Comparison of ENCODE assay signal across 23 mouse cellular contexts in genomic region chr13:55381790-55382189, GRCm38 (mm10). TPM values are rescaled to one million over a fixed set of nuclear protein-coding genes. Genes with fewer than 3 reads are reported as not detected.
A peak's percentile ranks its signal among the peaks of the same experiment; 100 is the strongest.
DNase-seq lines count a peak whose midpoint lies in the region; ATAC-seq and TF ChIP-seq lines count a peak whose summit lies in the region.
"Had no signal": no experiment of that assay in that cellular context is flagged by ENCODE, and none has a peak within 500 bp of the region (broad histone marks: within the 10 kb centered on the region; RNA-seq: fewer than 3 reads in every experiment).

No protein-coding gene starts in this region.

- peaks cover 51% of the 10 kb centered on the region for H3K27me3 ChIP-seq in myocyte (ENCODE audit: control insufficient read depth, insufficient read depth, insufficient read length)
- H3K27me3 ChIP-seq in lung, postnatal 0 days (replicated peaks; ENCODE audit: insufficient read depth, low read length): peaks cover 10% of the 10 kb centered on the region; the same call in 1 of the 2 replicates

- TF ChIP-seq POLR2A in myocyte (IDR thresholded peaks at IDR 0.05; ENCODE audit: insufficient read length, low read depth): no peak

- H3ac ChIP-seq in myocyte (ENCODE audit: control insufficient read depth, insufficient read length): no peak overlapping the region

- no peaks in the 10 kb centered on the region for H3K36me3 ChIP-seq in myocyte (ENCODE audit: control insufficient read depth, insufficient read depth)
- H3K36me3 ChIP-seq in lung, postnatal 0 days (ENCODE audit: insufficient read depth, low read length): no peaks in the 10 kb centered on the region
- H3K36me3 ChIP-seq: embryonic facial prominence, embryonic 13.5 days; forebrain, embryonic 10.5 days; lung, embryonic 15.5 days had no signal

- WGBS in lung, postnatal 0 days: 71% methylated on average over 4 of the region's 4 CpGs

- no peaks in the 10 kb centered on the region for H3K4me1 ChIP-seq in lung, postnatal 0 days (ENCODE audit: insufficient read depth, low read depth, low read length)

- ATAC-seq in erythroblast, adult 5-6 weeks (replicated peaks; ENCODE audit: low FRiP score, poor library complexity, severe bottlenecking): no peak
- no peak for ATAC-seq in lung, postnatal 0 days
- ATAC-seq: midbrain, embryonic 16.5 days had no signal

- DNase-seq in right cerebral cortex, adult 18-20 months: peak; percentile 88
- no peak for DNase-seq in right cerebral cortex, postnatal 4 days
- peak; percentile 47 to 69 for DNase-seq in layer of hippocampus, postnatal 14 days (ENCODE audit: low spot score in 2 of 2)
- no peak for DNase-seq in lung, postnatal 0 days (ENCODE audit: low spot score)
- DNase-seq in embryo, embryonic 10.5 days (ENCODE audit: low spot score): no peak
- DNase-seq: B cell, adult 2 months; cerebellum, adult 2 months; heart, postnatal 14 days; thymus, postnatal 25 days had no signal

- H3K27ac ChIP-seq in lung, postnatal 0 days (ENCODE audit: low read length): no peak overlapping the region
- H3K27ac ChIP-seq: embryonic facial prominence, embryonic 13.5 days; forebrain, embryonic 10.5 days; lung, embryonic 15.5 days had no signal

- no peaks in the 10 kb centered on the region for H3K79me2 ChIP-seq in myocyte (ENCODE audit: control insufficient read depth, insufficient read depth)

- no peak overlapping the region for H3K4me3 ChIP-seq in myocyte
- no peak overlapping the region for H3K4me3 ChIP-seq in lung, postnatal 0 days (ENCODE audit: low read depth, low read length)
- H3K4me3 ChIP-seq: embryonic facial prominence, embryonic 13.5 days; forebrain, embryonic 10.5 days; lung, embryonic 15.5 days had no signal

- no peak for TF ChIP-seq CTCF in lung, postnatal 0 days (IDR thresholded peaks at IDR 0.05)

- H3K9me3 ChIP-seq in lung, postnatal 0 days (ENCODE audit: low read length): no peaks in the 10 kb centered on the region
- H3K9me3 ChIP-seq: embryonic facial prominence, embryonic 13.5 days; forebrain, embryonic 10.5 days; lung, embryonic 15.5 days had no signal

- H3K4me2 ChIP-seq in myocyte (ENCODE audit: low read depth): peak overlapping the region; percentile 45
- H3K4me2 ChIP-seq in lung, postnatal 0 days (replicated peaks; ENCODE audit: low read depth, low read length): no peak overlapping the region
- H3K4me2 ChIP-seq: embryonic facial prominence, embryonic 13.5 days; lung, embryonic 15.5 days had no signal

- H3K9ac ChIP-seq in lung, postnatal 0 days (replicated peaks; ENCODE audit: low read depth): no peak overlapping the region
- H3K9ac ChIP-seq: embryonic facial prominence, embryonic 13.5 days; lung, embryonic 15.5 days had no signal

- TF ChIP-seq EP300 in lung, postnatal 0 days (IDR thresholded peaks at IDR 0.05): no peak

TF ChIP-seq in myocyte, 11 proteins besides CTCF, POLR2A, EP300 and RAD21:
- TF ChIP-seq TCF12 (IDR thresholded peaks at IDR 0.05; ENCODE audit: insufficient read depth, poor library complexity, severe bottlenecking) (peak; percentile 86), REST (IDR thresholded peaks at IDR 0.05; ENCODE audit: insufficient read depth, insufficient read length) (no peak), TCF3 (IDR thresholded peaks at IDR 0.05; ENCODE audit: insufficient read length, low read depth) (peak; percentile 42), MYOG (IDR thresholded peaks at IDR 0.05; ENCODE audit: control insufficient read depth in 1 of 3, insufficient read depth in 1 of 3, insufficient read length in 2 of 3, low read depth in 2 of 3) (peak in 2 of 3 experiments; percentile 72 to 92), MYOD1 (IDR thresholded peaks at IDR 0.05; ENCODE audit: control insufficient read depth in 1 of 3, insufficient read length in 2 of 3, low read depth in 2 of 3) (peak; percentile 43 to 98 (median 92))

RNA-seq across cellular contexts. Expression of gene Rgs14, which starts 12.3 kb away (rescaled TPM):
- 10 to 100 TPM; 58.6 to 63.4 TPM for total RNA-seq in layer of hippocampus, postnatal 14 days (2021)
- 2.3 TPM for polyA plus RNA-seq in myocyte (2012; fragmentation: generic; extraction: Trizol)
- total RNA-seq in erythroblast, adult 5-6 weeks (2015; ENCODE audit: low replicate concordance): 9.0 and 14.2 TPM in 2 replicates
- 7.8 and 7.9 TPM in 2 replicates for total RNA-seq in erythroblast, adult 5-6 weeks (2017; ENCODE audit: low replicate concordance)
- polyA plus RNA-seq in lung, postnatal 0 days (2015; fragmentation: Nextera tagmentation; extraction: Ambion mirVana): 2.7 and 2.8 TPM in 2 replicates

RNA-seq across cellular contexts. Expression of gene Slc34a1, which starts 16.2 kb away (rescaled TPM):
- not detected for total RNA-seq in layer of hippocampus, postnatal 14 days (2021)
- 0.04 TPM for polyA plus RNA-seq in myocyte (2012; fragmentation: generic; extraction: Trizol)
- total RNA-seq in erythroblast, adult 5-6 weeks (2015; ENCODE audit: low replicate concordance): not detected in 2 replicates
- not detected in 2 replicates for total RNA-seq in erythroblast, adult 5-6 weeks (2017; ENCODE audit: low replicate concordance)
- not detected in 2 replicates for polyA plus RNA-seq in lung, postnatal 0 days (2015; fragmentation: Nextera tagmentation; extraction: Ambion mirVana)
- total RNA-seq: common myeloid progenitor, adult 5-6 weeks; heart, postnatal 14 days; liver, adult 2 months had no signal
- polyA plus RNA-seq: cerebellum, adult 2 months; embryonic facial prominence, embryonic 13.5 days; forebrain, embryonic 10.5 days; midbrain, embryonic 16.5 days had no signal

RNA-seq across cellular contexts. Expression of gene Lman2, which starts 19.2 kb away (rescaled TPM):
- total RNA-seq in layer of hippocampus, postnatal 14 days (2021): 10 to 100 TPM; 52.4 to 53.9 TPM
- 84.7 TPM for polyA plus RNA-seq in myocyte (2012; fragmentation: generic; extraction: Trizol)
- 19.6 and 20.2 TPM in 2 replicates for total RNA-seq in erythroblast, adult 5-6 weeks (2015; ENCODE audit: low replicate concordance)
- 31.8 and 33.4 TPM in 2 replicates for total RNA-seq in erythroblast, adult 5-6 weeks (2017; ENCODE audit: low replicate concordance)
- polyA plus RNA-seq in lung, postnatal 0 days (2015; fragmentation: Nextera tagmentation; extraction: Ambion mirVana): 63.6 and 66.5 TPM in 2 replicates

RNA-seq across cellular contexts. Expression of gene Pfn3, which starts 33.2 kb away (rescaled TPM):
- total RNA-seq in layer of hippocampus, postnatal 14 days (2021): not detected
- polyA plus RNA-seq in myocyte (2012; fragmentation: generic; extraction: Trizol): not detected
- total RNA-seq in erythroblast, adult 5-6 weeks (2015; ENCODE audit: low replicate concordance): not detected in 2 replicates
- not detected in 2 replicates for total RNA-seq in erythroblast, adult 5-6 weeks (2017; ENCODE audit: low replicate concordance)
- polyA plus RNA-seq in lung, postnatal 0 days (2015; fragmentation: Nextera tagmentation; extraction: Ambion mirVana): not detected in 2 replicates
- total RNA-seq: common myeloid progenitor, adult 5-6 weeks; gastrocnemius, adult 18-20 months; heart, postnatal 14 days; liver, adult 2 months; megakaryocyte progenitor cell, adult 5-6 weeks had no signal
- polyA plus RNA-seq: cerebellum, adult 2 months; embryonic facial prominence, embryonic 13.5 days; forebrain, embryonic 10.5 days; kidney, embryonic 14.5 days; large intestine, adult 2 months; liver, adult 2 months; lung, embryonic 15.5 days; neural tube, embryonic 11.5 days; stomach, embryonic 16.5 days had no signal

RNA-seq across cellular contexts. Expression of gene F12, which starts 44.8 kb away (rescaled TPM):
- under 1 TPM; 0.32 to 0.69 TPM for total RNA-seq in layer of hippocampus, postnatal 14 days (2021)
- polyA plus RNA-seq in myocyte (2012; fragmentation: generic; extraction: Trizol): not detected
- total RNA-seq in erythroblast, adult 5-6 weeks (2015; ENCODE audit: low replicate concordance): not detected in 2 replicates
- total RNA-seq in erythroblast, adult 5-6 weeks (2017; ENCODE audit: low replicate concordance): not detected in 2 replicates
- polyA plus RNA-seq in lung, postnatal 0 days (2015; fragmentation: Nextera tagmentation; extraction: Ambion mirVana): not detected in 2 replicates
- total RNA-seq: common myeloid progenitor, adult 5-6 weeks; heart, postnatal 14 days; megakaryocyte progenitor cell, adult 5-6 weeks had no signal
- polyA plus RNA-seq: forebrain, embryonic 10.5 days; kidney, embryonic 14.5 days; neural tube, embryonic 11.5 days had no signal

Comparison
In these comparisons a context has a peak if more than half of its experiments do, and no peak if none do; other contexts are left out.
1. DNase-seq: peak in right cerebral cortex, adult 18-20 months (single experiment) and layer of hippocampus, postnatal 14 days (2 of 2); none in right cerebral cortex, postnatal 4 days (single experiment), lung, postnatal 0 days (single experiment) and embryo, embryonic 10.5 days (single experiment).